Mouse (Mus musculus) heart, embryonic 12.5 days (tissue): ENCODE data around the gene Stard10. TPM values are rescaled to one million over a fixed set of nuclear protein-coding genes. Genes with fewer than 3 reads are reported as not detected.

Experiments
- ATAC-seq: fragments of 200-750 bp; cut with Nextera tagmentation; 2 replicates; pipeline ENCODE4 v1.8.0; 2017; ENCODE audit warnings: moderate TSS enrichment, moderate library complexity; ENCODE audit not compliant: insufficient number of reproducible peaks, low FRiP score
- H3K27ac ChIP-seq: fragments of 300-500 bp; sonication (generic); 2 replicates; pipeline ENCODE4 v1.5.1; 2016; ENCODE audit warnings: mild to moderate bottlenecking, moderate library complexity; ENCODE audit not compliant: poor library complexity, severe bottlenecking
- H3K27me3 ChIP-seq: fragments of 300-500 bp; sonication (generic); replicated peaks from 2 replicates; pipeline ENCODE4 v1.6.1; 2016; ENCODE audit warnings: mild to moderate bottlenecking, moderate library complexity
- H3K36me3 ChIP-seq: fragments of 300-500 bp; sonication (generic); 2 replicates; pipeline ENCODE4 v1.6.1; 2016; ENCODE audit warnings: mild to moderate bottlenecking, moderate library complexity
- H3K4me1 ChIP-seq: fragments of 300-500 bp; sonication (generic); replicated peaks from 2 replicates; pipeline ENCODE4 v1.6.1; 2016; ENCODE audit warnings: mild to moderate bottlenecking
- H3K4me2 ChIP-seq: fragments of 300-500 bp; sonication (generic); 2 replicates; pipeline ENCODE4 v1.6.1; 2016; ENCODE audit warnings: mild to moderate bottlenecking, moderate library complexity
- H3K4me3 ChIP-seq: fragments of 300-500 bp; sonication (generic); 2 replicates; pipeline ENCODE4 v1.5.1; 2016; ENCODE audit warnings: mild to moderate bottlenecking
- H3K9ac ChIP-seq: fragments of 300-500 bp; sonication (generic); 2 replicates; pipeline ENCODE4 v1.6.1; 2016; ENCODE audit warnings: mild to moderate bottlenecking, moderate library complexity
- H3K9me3 ChIP-seq: fragments of 300-500 bp; sonication (generic); replicated peaks from 2 replicates; pipeline ENCODE4 v1.6.1; 2016; ENCODE audit warnings: mild to moderate bottlenecking, moderate library complexity
- WGBS: fragments of 180-500 bp; shearing (Covaris S2); methylation state at CpG from one replicate; pipeline ENCODE4 v1.1.7; 2016; 5-methylcytosine and 5-hydroxymethylcytosine counted together
- polyA plus RNA-seq: library from polyadenylated mRNA; unstranded; fragments of >200 nt; fragmentation: Nextera tagmentation; extraction: Ambion mirVana; gene quantifications from 2 replicates; pipeline ENCODE4 v1.2.1, GENCODE M21; 2016

The Stard10 gene
- polyA plus RNA-seq, 1 experiment from 2014 or later: 28.6 TPM

- H3K36me3 ChIP-seq: peaks cover 64% of the 10 kb centered on the region
These were observed 25.2 kb upstream of the Stard10 start for GRCm38 (mm10) chr7:101291641-101292040.

GRCm38 (mm10) chr7:101292086-101292485, 24.8 kb upstream of the Stard10 start:
- ATAC-seq: no peak
- H3K9ac ChIP-seq: no peak overlapping the region; the same call in 1 of the 2 replicates
- WGBS: 64% methylated on average over 4 of the region's 4 CpGs
- H3K27me3 ChIP-seq: peaks cover 1% of the 10 kb centered on the region; the same call in 1 of the 2 replicates
- H3K27ac ChIP-seq: no peak overlapping the region
- H3K36me3 ChIP-seq: peaks cover 64% of the 10 kb centered on the region
- no peaks in the 10 kb centered on the region for H3K9me3 ChIP-seq
- peaks cover 16% of the 10 kb centered on the region for H3K4me1 ChIP-seq
- no peak overlapping the region for H3K4me2 ChIP-seq
- H3K4me3 ChIP-seq: no peak overlapping the region

More at GRCm38 (mm10) chr7:101291641-101292040, 25.2 kb upstream of the Stard10 start:
- Histone ChIP-seq H3K9me3 (no peaks in the 10 kb centered on the region), H3K4me3 (no peak overlapping the region), H3K9ac (no peak overlapping the region), H3K27ac (no peak overlapping the region), H3K27me3 (no peaks in the 10 kb centered on the region), H3K4me2 (no peak overlapping the region), H3K4me1 (peaks cover 12% of the 10 kb centered on the region)
- ATAC-seq: no peak
- WGBS: 88% methylated on average over 8 of the region's 8 CpGs

GRCm38 (mm10) chr7:101292696-101293095, 24.2 kb upstream of the Stard10 start:
- H3K4me2 ChIP-seq: no peak overlapping the region
- peaks cover 5% of the 10 kb centered on the region; the same call in 1 of the 2 replicates for H3K27me3 ChIP-seq
- no peaks in the 10 kb centered on the region for H3K9me3 ChIP-seq
- no peak overlapping the region for H3K9ac ChIP-seq
- WGBS: 98% methylated on average over 1 of the region's 1 CpGs
- peaks cover 18% of the 10 kb centered on the region for H3K4me1 ChIP-seq
- no peak overlapping the region for H3K4me3 ChIP-seq
- no peak overlapping the region for H3K27ac ChIP-seq
- H3K36me3 ChIP-seq: peaks cover 60% of the 10 kb centered on the region
- ATAC-seq: no peak

DNA sequence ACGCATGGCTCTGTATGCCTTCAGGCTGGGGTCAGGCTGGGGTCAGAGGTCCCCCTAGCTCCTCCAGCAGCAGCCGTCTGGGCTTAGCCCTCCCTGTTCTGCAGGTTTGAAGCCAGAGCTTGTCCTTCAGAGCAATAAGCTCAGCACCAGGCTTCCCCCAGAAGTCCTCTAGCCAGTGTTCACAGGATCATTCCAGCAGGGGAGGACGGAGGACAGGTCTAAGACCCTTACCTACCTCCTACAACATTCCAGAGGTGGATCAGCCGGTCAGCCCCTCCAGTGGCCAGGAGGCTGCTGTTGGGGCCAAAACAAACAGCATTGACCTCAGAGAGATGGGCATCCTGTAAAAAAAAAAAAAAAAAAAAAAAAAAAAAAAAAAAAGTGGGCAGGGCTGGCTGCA, 23.7 kb upstream of the Stard10 start:
- no peak for ATAC-seq
- H3K27ac ChIP-seq: no peak overlapping the region
- no peak overlapping the region for H3K9ac ChIP-seq
- no peaks in the 10 kb centered on the region for H3K9me3 ChIP-seq
- no peak overlapping the region for H3K4me2 ChIP-seq
- peaks cover 58% of the 10 kb centered on the region for H3K36me3 ChIP-seq
- H3K27me3 ChIP-seq: peaks cover 10% of the 10 kb centered on the region
- H3K4me3 ChIP-seq: no peak overlapping the region
- WGBS: 54% methylated on average over 4 of the region's 4 CpGs
- H3K4me1 ChIP-seq: peaks cover 18% of the 10 kb centered on the region

GRCm38 (mm10) chr7:101293611-101294010, 23.3 kb upstream of the Stard10 start:
- ATAC-seq: no peak
- H3K9me3 ChIP-seq: no peaks in the 10 kb centered on the region
- 34% methylated on average over 4 of the region's 4 CpGs for WGBS
- H3K9ac ChIP-seq: no peak overlapping the region
- H3K27ac ChIP-seq: no peak overlapping the region
- H3K36me3 ChIP-seq: peaks cover 58% of the 10 kb centered on the region
- H3K4me1 ChIP-seq: peaks cover 18% of the 10 kb centered on the region
- peaks cover 14% of the 10 kb centered on the region for H3K27me3 ChIP-seq
- no peak overlapping the region for H3K4me2 ChIP-seq
- H3K4me3 ChIP-seq: no peak overlapping the region

GRCm38 (mm10) chr7:101295438-101295837, 21.4 kb upstream of the Stard10 start:
- no peak overlapping the region for H3K27ac ChIP-seq
- H3K36me3 ChIP-seq: peaks cover 41% of the 10 kb centered on the region
- H3K9ac ChIP-seq: no peak overlapping the region
- 78% methylated on average over 1 of the region's 1 CpGs for WGBS
- no peak overlapping the region for H3K4me3 ChIP-seq
- peaks cover 27% of the 10 kb centered on the region for H3K27me3 ChIP-seq
- no peaks in the 10 kb centered on the region for H3K9me3 ChIP-seq
- no peak overlapping the region for H3K4me2 ChIP-seq
- ATAC-seq: no peak
- H3K4me1 ChIP-seq: peaks cover 23% of the 10 kb centered on the region

GRCm38 (mm10) chr7:101296252-101297022, 20.4 kb upstream of the Stard10 start:
- H3K36me3 ChIP-seq: peaks cover 34% of the 10 kb centered on the region
- peaks cover 27% of the 10 kb centered on the region for H3K27me3 ChIP-seq
- H3K4me2 ChIP-seq: peak overlapping the region; percentile 77
- H3K9ac ChIP-seq: peak overlapping the region; percentile 60
- peaks cover 30% of the 10 kb centered on the region for H3K4me1 ChIP-seq
- no peak overlapping the region for H3K27ac ChIP-seq
- 13% methylated on average over 35 of the region's 35 CpGs for WGBS
- no peaks in the 10 kb centered on the region for H3K9me3 ChIP-seq
- ATAC-seq: peak; percentile 47
- H3K4me3 ChIP-seq: peak overlapping the region; percentile 35

- peak overlapping the region; percentile 60 for H3K9ac ChIP-seq
- H3K4me2 ChIP-seq: peak overlapping the region; percentile 77
- WGBS: 31% methylated on average over 8 of the region's 8 CpGs
- no peak overlapping the region for H3K27ac ChIP-seq
- H3K9me3 ChIP-seq: no peaks in the 10 kb centered on the region
- H3K4me1 ChIP-seq: peaks cover 30% of the 10 kb centered on the region
- peak overlapping the region; percentile 35 for H3K4me3 ChIP-seq
- H3K36me3 ChIP-seq: peaks cover 28% of the 10 kb centered on the region
- no peak for ATAC-seq
- H3K27me3 ChIP-seq: peaks cover 27% of the 10 kb centered on the region
These were observed 19.9 kb upstream of the Stard10 start for GRCm38 (mm10) chr7:101297023-101297405.

DNA sequence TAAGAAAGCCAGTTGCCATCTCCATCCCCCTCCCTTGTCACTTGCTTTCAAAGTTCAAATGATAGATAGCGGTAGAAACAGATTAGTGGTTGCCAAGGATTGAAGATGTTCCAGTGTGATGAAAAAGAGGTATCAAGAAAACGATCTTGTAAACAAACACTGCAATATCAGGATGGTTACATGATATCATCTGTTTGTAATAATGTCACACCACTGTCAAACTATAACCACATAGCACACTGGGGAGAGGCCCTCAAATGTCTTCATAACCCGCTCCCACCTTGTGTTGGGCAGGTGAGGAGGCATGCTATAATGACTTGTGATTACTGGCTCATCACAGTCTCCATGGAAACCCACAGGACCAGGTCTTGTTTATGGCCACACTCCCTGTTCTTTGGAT, 18.5 kb upstream of the Stard10 start:
- Histone ChIP-seq H3K4me1 (peaks cover 36% of the 10 kb centered on the region), H3K9ac (no peak overlapping the region), H3K4me2 (no peak overlapping the region), H3K36me3 (peaks cover 20% of the 10 kb centered on the region), H3K27me3 (peaks cover 27% of the 10 kb centered on the region), H3K9me3 (no peaks in the 10 kb centered on the region), H3K27ac (no peak overlapping the region), H3K4me3 (no peak overlapping the region)
- 86% methylated on average over 3 of the region's 3 CpGs for WGBS
- no peak for ATAC-seq

DNA sequence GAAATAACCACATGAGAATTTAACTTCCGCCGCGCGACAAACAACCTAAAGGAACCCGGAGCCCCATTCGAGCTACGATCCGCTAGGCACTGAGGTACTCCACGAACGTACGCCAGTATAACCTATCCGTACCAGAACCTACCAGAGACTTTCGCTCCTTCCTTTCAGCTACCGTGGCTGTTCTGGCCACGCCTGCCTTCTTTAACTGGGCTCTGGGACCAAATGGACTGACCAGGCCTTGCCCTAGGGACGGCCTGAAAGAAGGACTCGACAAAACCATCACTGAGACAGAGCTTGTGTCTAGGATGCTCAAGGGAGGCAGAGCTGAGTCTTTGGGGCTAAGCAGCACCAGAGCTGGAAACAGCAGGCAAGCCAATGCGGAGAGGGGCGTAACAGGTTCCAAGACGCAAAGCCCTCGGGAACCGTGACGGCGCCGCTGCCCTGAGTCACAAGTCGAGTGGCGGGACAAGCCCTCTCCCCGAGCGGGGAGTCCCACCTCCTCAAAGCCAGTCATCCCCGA, 15.5 kb upstream of the Stard10 start:
- Histone ChIP-seq H3K4me2 (peak overlapping the region; percentile 86), H3K27ac (peak overlapping the region; percentile 77), H3K4me1 (peaks cover 27% of the 10 kb centered on the region), H3K36me3 (no peaks in the 10 kb centered on the region), H3K27me3 (peaks cover 27% of the 10 kb centered on the region), H3K9me3 (no peaks in the 10 kb centered on the region), H3K9ac (peak overlapping the region; percentile 69), H3K4me3 (peak overlapping the region; percentile 60)
- ATAC-seq: peak; percentile 53
- under 1% methylated on average over 30 of the region's 30 CpGs for WGBS

DNA sequence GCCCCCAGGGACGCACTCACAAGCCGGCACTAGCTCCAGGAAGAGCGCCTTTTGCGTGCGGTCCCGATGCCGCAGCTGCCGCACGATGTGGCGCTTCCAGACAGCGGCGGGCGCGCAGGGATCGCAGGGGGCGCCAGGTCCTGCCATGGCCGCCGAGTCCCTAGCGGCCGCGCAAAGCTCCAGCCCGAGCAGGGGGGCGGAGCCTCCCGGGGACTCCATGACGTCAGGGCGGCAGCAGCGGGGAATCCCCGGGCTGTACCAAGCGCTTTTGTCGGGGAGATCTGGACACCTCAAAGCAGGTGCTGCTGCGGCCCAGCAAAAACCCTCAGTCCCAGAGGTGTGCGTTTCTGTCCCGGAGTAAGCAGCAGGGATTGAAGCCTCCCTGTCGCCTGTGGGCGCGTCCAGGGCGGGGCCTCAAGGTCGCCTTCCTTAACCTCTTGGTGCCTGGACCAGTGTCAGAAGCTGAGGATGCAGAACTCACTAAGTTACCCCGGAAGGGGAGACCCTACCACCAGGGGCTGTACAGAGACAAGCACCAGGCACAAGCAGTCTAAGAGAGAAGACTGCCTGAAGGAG, 14.9 kb upstream of the Stard10 start, which contains the start of gene Atg16l2:
Gene Atg16l2, minus strand, starts transcription at position 371 of the 576 bp plus-strand sequence.
- under 1% methylated on average over 39 of the region's 39 CpGs for WGBS
- Histone ChIP-seq H3K4me1 (peaks cover 23% of the 10 kb centered on the region), H3K4me2 (peak within 1 kb of the TSS; percentile 86), H3K27me3 (peaks cover 27% of the 10 kb centered on the region), H3K4me3 (peak within 1 kb of the TSS; percentile 60), H3K27ac (peak within 1 kb of the TSS; percentile 77), H3K9me3 (no peaks in the 10 kb centered on the region), H3K9ac (peak within 1 kb of the TSS; percentile 69), H3K36me3 (no peaks in the 10 kb centered on the region)
- ATAC-seq: peak; percentile 94
